Mouse (Mus musculus) midbrain, embryonic 11.5 days (tissue): ENCODE results near the gene Mt4. TPM values are rescaled to one million over a fixed set of nuclear protein-coding genes. Genes with fewer than 3 reads are reported as not detected.
"Not testable (repeated sequence)": the region's sequence is repeated elsewhere in the genome, so short reads cannot be mapped to it uniquely, and the experiment has no call there.

ENCODE experiments used
- ATAC-seq: fragments of 200-750 bp; cut with Nextera tagmentation; 2 replicates; pipeline ENCODE4 v1.8.0; 2017; ENCODE audit warnings: moderate TSS enrichment, moderate library complexity; ENCODE audit not compliant: low FRiP score
- DNase-seq: peaks from one replicate; pipeline ENCODE4 v3.0.0; 2015; ENCODE audit warnings: low spot score; ENCODE audit errors: missing footprints
- H3K27ac ChIP-seq: fragments of 300-500 bp; sonication (generic); 2 replicates; pipeline ENCODE4 v1.5.1; 2014; ENCODE audit warnings: low read depth, low read length
- H3K27me3 ChIP-seq: fragments of 300-500 bp; sonication (generic); 2 replicates; pipeline ENCODE4 v1.6.1; 2014; ENCODE audit warnings: mild to moderate bottlenecking, low read length, moderate library complexity, mixed read lengths; ENCODE audit not compliant: control insufficient read depth, insufficient read depth
- H3K36me3 ChIP-seq: fragments of 300-500 bp; sonication (generic); 2 replicates; pipeline ENCODE4 v1.6.1; 2014; ENCODE audit warnings: mild to moderate bottlenecking, low read length, moderate library complexity, mixed read lengths; ENCODE audit not compliant: control insufficient read depth, insufficient read depth
- H3K4me1 ChIP-seq: fragments of 300-500 bp; sonication (generic); 2 replicates; pipeline ENCODE4 v1.6.1; 2014; ENCODE audit warnings: low read length; ENCODE audit not compliant: control insufficient read depth, insufficient read depth
- H3K4me2 ChIP-seq: fragments of 300-500 bp; sonication (generic); 2 replicates; pipeline ENCODE4 v1.6.1; 2014; ENCODE audit warnings: mild to moderate bottlenecking, moderate library complexity
- H3K4me3 ChIP-seq: fragments of 300-500 bp; sonication (generic); 2 replicates; pipeline ENCODE4 v1.5.1; 2014; ENCODE audit warnings: low read depth, low read length
- H3K9ac ChIP-seq: fragments of 300-500 bp; sonication (generic); 2 replicates; pipeline ENCODE4 v1.6.1; 2014; ENCODE audit warnings: low read length
- H3K9me3 ChIP-seq: fragments of 300-500 bp; sonication (generic); 2 replicates; pipeline ENCODE4 v1.6.1; 2016; ENCODE audit warnings: low read length; ENCODE audit not compliant: control insufficient read depth
- WGBS: fragments of 180-500 bp; shearing (Covaris S2); extraction: QIAGEN DNeasy Blood & Tissue Kit; methylation state at CpG from one replicate; pipeline ENCODE4 v1.1.7; 2014; 5-methylcytosine and 5-hydroxymethylcytosine counted together
- polyA plus RNA-seq: library from polyadenylated mRNA; unstranded; fragments of >200 nt; fragmentation: Nextera tagmentation; extraction: Ambion mirVana; gene quantifications from 2 replicates; pipeline ENCODE4 v1.2.1, GENCODE M21; 2014

Gene Mt4
- polyA plus RNA-seq, 1 experiment from 2014 or later: not detected

DNA sequence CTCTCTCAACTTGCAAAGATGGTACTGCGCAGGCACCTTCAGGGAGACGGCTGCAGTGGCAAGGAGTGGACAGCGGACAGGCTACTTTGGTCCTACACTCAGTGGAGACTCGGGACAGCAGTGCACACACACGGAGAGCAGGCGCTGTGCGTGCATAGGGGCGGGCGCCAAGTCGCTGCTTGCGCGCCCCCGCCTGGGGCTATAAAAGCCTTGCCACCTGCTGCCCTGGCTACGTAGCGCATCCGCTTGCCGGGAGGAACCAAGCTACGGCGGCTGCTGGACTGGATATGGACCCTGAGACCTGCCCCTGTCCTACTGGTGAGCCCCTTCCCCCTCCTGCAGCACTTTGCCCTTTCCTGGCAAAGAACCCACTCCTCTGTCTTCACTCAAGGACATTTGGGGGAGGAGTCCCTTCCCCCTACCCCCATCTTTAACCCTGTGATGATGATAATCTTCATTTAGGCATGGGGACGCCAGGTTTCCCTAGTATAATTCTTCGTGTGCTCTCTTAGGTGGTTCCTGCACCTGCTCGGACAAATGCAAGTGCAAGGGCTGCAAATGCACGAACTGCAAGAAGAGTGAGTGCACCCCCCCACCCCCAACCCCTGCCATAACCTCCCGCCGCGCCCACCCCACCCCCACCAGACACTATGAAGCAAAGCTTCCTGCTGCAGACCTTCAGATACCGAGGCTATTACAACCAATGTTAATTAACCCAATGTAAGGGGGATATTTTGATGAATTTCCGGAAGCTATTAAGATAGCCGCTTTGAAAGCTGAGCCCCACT lies 15.7 kb downstream of the Mt4 start, which contains the start of gene Mt3:
TSS of gene Mt3 (plus strand) at position 95 of the 788 bp plus-strand sequence.
- H3K27ac ChIP-seq: no peak within 1 kb of the TSS
- H3K9ac ChIP-seq: peak within 1 kb of the TSS; percentile 51
- H3K4me1 ChIP-seq: peaks cover 13% of the 10 kb centered on the region
- DNase-seq (peak; percentile 94), ATAC-seq (peak; percentile 85)
- H3K9me3 ChIP-seq: no peaks in the 10 kb centered on the region
- peak within 1 kb of the TSS; percentile 34 for H3K4me3 ChIP-seq
- H3K27me3 ChIP-seq: peaks cover 7% of the 10 kb centered on the region; the same call in 1 of the 2 replicates
- no peaks in the 10 kb centered on the region for H3K36me3 ChIP-seq
- H3K4me2 ChIP-seq: peak within 1 kb of the TSS; percentile 57
- 2% methylated on average over 29 of the region's 29 CpGs for WGBS

- ATAC-seq (peak; percentile 29; the same call in 1 of the 2 replicates), DNase-seq (peak; percentile 90)
- no peak overlapping the region; the same call in 1 of the 2 replicates for H3K9ac ChIP-seq
- no peaks in the 10 kb centered on the region for H3K9me3 ChIP-seq
- no peak overlapping the region for H3K27ac ChIP-seq
- H3K27me3 ChIP-seq: peaks cover 7% of the 10 kb centered on the region; the same call in 1 of the 2 replicates
- 26% methylated on average over 7 of the region's 7 CpGs for WGBS
- peak overlapping the region; percentile 57 for H3K4me2 ChIP-seq
- H3K4me3 ChIP-seq: no peak overlapping the region
- H3K36me3 ChIP-seq: no peaks in the 10 kb centered on the region
- peaks cover 10% of the 10 kb centered on the region for H3K4me1 ChIP-seq
These were observed 16.5 kb downstream of the Mt4 start for GRCm38 (mm10) chr8:94153451-94153850.

DNA sequence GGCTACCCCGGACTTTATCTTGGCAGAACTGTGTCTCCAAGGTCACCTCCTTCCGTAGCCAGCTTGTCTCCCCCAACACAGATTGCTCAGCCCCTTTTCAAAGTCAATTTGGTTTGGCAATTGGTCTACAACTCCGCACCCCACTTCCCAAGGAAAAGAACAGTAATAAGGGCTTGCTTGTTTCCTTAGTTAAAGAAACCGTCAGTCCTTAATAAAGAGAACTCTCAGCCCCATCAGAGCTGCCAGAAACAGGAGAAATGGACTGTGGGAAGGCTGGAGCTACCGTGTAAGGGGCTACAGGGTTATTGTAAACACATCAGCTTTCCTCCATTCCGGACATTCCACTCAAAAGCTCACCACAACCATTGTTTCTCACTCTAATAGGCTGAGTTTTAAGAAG lies 17.5 kb downstream of the Mt4 start:
- no peaks in the 10 kb centered on the region for H3K36me3 ChIP-seq
- 49% methylated on average over 6 of the region's 6 CpGs for WGBS
- ATAC-seq (no peak), DNase-seq (no peak)
- H3K9me3 ChIP-seq: no peaks in the 10 kb centered on the region
- H3K4me2 ChIP-seq: no peak overlapping the region
- no peak overlapping the region for H3K4me3 ChIP-seq
- no peak overlapping the region for H3K27ac ChIP-seq
- H3K4me1 ChIP-seq: peaks cover 10% of the 10 kb centered on the region
- peaks cover 7% of the 10 kb centered on the region; the same call in 1 of the 2 replicates for H3K27me3 ChIP-seq
- no peak overlapping the region for H3K9ac ChIP-seq

DNA sequence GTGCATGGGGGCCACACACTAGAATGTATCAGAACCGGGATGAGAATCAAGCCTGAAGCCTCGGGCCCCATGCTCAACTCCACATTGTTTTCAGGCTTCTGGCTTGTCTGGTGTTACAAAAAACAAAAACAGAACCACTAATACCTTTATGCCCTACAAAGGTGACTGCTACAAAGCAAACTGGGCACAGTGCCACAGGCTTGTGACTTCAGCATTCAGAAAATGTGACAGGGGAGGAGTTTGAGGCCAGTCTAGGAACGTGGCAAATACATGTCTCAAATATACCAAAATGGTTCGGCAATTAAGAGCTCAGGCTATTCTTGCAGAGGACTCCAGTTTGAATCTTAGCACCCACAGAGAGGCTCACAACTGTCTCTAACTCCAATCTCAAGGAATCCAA lies 19.1 kb downstream of the Mt4 start:
- Histone ChIP-seq H3K9me3 (no peaks in the 10 kb centered on the region), H3K36me3 (no peaks in the 10 kb centered on the region), H3K9ac (no peak overlapping the region), H3K4me1 (peaks cover 10% of the 10 kb centered on the region), H3K27me3 (peaks cover 7% of the 10 kb centered on the region; the same call in 1 of the 2 replicates), H3K27ac (no peak overlapping the region), H3K4me2 (no peak overlapping the region), H3K4me3 (no peak overlapping the region)
- WGBS: 93% methylated on average over 4 of the region's 4 CpGs
- ATAC-seq (no peak), DNase-seq (no peak)

GRCm38 (mm10) chr8:94165772-94166171 lies 28.8 kb downstream of the Mt4 start:
- H3K4me2 ChIP-seq, H3K4me1 ChIP-seq, H3K27me3 ChIP-seq, H3K9me3 ChIP-seq, ATAC-seq, H3K36me3 ChIP-seq, H3K4me3 ChIP-seq, H3K27ac ChIP-seq, H3K9ac ChIP-seq: not testable (repeated sequence)
- 77% methylated on average over 8 of the region's 8 CpGs for WGBS
- peak; percentile 59 for DNase-seq

DNA sequence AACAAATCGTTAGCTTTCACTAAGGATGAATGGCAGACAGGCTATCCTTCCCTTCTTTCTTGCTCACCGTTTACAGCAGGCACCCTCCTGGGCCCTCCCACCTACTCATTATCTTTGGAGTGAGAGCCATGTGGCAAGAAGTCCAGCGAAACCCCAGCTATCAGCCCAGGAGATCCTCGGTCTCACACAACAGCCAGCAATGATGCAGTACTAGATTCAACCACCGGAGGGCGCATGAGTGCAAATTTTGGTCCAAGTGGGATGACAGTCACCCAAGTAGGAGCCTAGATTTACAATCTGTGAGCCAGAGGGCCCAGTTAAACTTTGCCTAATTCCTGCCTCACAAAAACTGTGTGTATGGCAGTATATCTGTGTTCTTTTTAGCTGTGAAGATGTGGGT lies 30.2 kb downstream of the Mt4 start:
- WGBS: 2% methylated on average over 6 of the region's 6 CpGs
- Histone ChIP-seq H3K9ac (no peak overlapping the region), H3K4me2 (no peak overlapping the region), H3K27ac (no peak overlapping the region), H3K36me3 (no peaks in the 10 kb centered on the region), H3K9me3 (no peaks in the 10 kb centered on the region), H3K4me1 (peaks cover 6% of the 10 kb centered on the region), H3K4me3 (no peak overlapping the region), H3K27me3 (peaks cover 22% of the 10 kb centered on the region)
- DNase-seq (peak; percentile 100), ATAC-seq (peak; percentile 58)

DNA sequence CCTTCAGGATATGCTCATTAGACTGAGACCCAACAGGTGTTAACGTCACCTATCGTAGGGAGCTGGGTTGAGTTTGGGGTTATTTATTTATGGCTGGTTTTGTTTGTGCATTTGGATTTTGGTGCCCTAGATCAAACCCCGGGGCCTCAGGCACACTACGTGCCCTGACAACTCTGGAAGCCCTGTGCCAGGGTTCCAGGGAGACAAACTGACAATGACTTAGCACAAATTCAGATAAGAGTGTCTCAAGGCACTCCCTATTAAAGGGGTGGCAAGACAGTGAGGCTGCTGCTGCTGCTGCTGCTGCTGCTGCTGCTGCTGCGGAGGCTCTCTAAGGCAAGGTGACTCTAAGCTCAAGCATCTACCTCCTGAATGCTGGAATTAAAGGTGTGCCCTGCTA lies 32.5 kb downstream of the Mt4 start:
- Histone ChIP-seq H3K27ac (no peak overlapping the region), H3K9ac (no peak overlapping the region), H3K4me3 (no peak overlapping the region), H3K36me3 (no peaks in the 10 kb centered on the region), H3K27me3 (peaks cover 44% of the 10 kb centered on the region), H3K4me1 (peaks cover 16% of the 10 kb centered on the region), H3K9me3 (no peaks in the 10 kb centered on the region), H3K4me2 (no peak overlapping the region)
- ATAC-seq: no peak
- 93% methylated on average over 5 of the region's 5 CpGs for WGBS
- no peak for DNase-seq

DNA sequence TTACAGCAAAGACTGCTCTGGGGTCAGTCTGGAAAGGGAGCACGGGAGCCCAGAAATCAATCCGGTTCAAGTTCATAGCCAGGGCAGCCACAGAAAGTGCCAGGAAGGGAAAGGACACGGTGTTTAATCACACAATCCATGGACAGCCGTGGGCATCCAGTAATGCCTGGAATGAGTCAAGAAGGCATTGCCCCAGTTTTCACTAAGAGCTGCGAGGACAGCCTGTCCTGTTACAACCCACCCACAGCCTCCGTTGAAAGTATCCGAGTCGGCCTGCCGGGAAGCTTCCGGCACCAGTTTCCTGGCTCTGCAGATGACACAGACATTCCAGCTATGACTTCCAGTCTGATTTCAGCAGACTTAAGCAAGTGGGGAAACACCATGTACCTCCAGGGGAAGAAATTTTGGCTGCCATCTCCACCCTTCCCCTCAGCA lies 34.3 kb downstream of the Mt4 start:
- ATAC-seq (no peak), DNase-seq (no peak)
- H3K9ac ChIP-seq: no peak overlapping the region
- H3K4me1 ChIP-seq: peaks cover 16% of the 10 kb centered on the region
- no peak overlapping the region for H3K27ac ChIP-seq
- no peak overlapping the region for H3K4me2 ChIP-seq
- no peak overlapping the region for H3K4me3 ChIP-seq
- no peaks in the 10 kb centered on the region for H3K36me3 ChIP-seq
- WGBS: 51% methylated on average over 10 of the region's 10 CpGs
- H3K27me3 ChIP-seq: peaks cover 52% of the 10 kb centered on the region
- H3K9me3 ChIP-seq: no peaks in the 10 kb centered on the region

DNA sequence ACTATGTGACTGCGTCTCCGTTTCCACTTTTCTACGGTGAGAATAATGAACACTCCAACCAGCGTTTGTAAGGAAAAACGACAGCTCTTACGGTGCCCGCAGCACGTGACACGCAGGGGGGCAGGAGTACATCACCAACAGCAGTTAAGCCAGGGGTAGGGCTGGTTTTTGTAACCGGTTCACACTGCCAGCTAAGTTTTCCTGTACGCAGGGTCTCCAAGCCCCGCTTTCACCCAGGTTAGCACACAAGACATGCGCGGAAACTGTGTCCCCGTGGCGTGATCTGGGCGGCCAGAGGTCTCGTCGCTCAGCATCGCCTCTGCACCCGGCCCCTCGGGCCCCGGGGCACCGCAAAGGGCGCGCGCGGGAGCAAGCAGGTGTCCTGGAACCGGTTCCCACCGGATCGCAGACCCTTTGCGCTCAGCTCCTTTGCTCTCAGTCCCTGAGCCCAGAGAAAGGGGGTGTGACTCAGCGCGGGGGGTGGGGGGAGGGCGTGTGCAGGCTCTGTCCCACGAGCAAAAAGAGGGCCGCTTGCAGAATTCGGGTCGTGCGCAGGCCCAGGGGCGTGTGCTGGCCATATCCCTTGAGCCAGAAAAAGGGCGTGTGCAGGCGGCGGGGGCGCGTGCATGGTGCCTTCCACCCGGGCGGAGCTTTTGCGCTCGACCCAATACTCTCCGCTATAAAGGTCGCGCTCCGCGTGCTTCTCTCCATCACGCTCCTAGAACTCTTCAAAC lies 35.2 kb downstream of the Mt4 start, which contains the start of gene Mt2:
TSS of gene Mt2 (plus strand) at position 590 of the 734 bp plus-strand sequence.
- peak within 1 kb of the TSS; percentile 35 for H3K9ac ChIP-seq
- H3K9me3 ChIP-seq: no peaks in the 10 kb centered on the region
- no peaks in the 10 kb centered on the region for H3K36me3 ChIP-seq
- peak within 1 kb of the TSS; percentile 53 for H3K4me2 ChIP-seq
- H3K4me3 ChIP-seq: peak within 1 kb of the TSS; percentile 36
- DNase-seq (peak; percentile 97), ATAC-seq (peak; percentile 71; the same call in 1 of the 2 replicates)
- no peak within 1 kb of the TSS for H3K27ac ChIP-seq
- whole genome bisulfite sequencing: under 1% methylated on average over 56 of the region's 56 CpGs
- H3K27me3 ChIP-seq: peaks cover 60% of the 10 kb centered on the region
- peaks cover 16% of the 10 kb centered on the region for H3K4me1 ChIP-seq
